Mouse (Mus musculus) embryonic fibroblast, embryonic 13.5 days (primary cell): ENCODE results near the gene Gm20388. TPM values are rescaled to one million over a fixed set of nuclear protein-coding genes. Genes with fewer than 3 reads are reported as not detected.
"Not testable (repeated sequence)": the region's sequence is repeated elsewhere in the genome, so short reads cannot be mapped to it uniquely, and the experiment has no call there.

Experiments used
- H3K27ac ChIP-seq: 2 replicates; pipeline ENCODE4 v1.5.1; 2012; ENCODE audit warnings: low read length, control low read depth, inconsistent platforms; ENCODE audit not compliant: insufficient read depth
- H3K4me1 ChIP-seq: 2 replicates; pipeline ENCODE4 v1.6.1; 2011; ENCODE audit warnings: low read length; ENCODE audit not compliant: control insufficient read depth, insufficient read depth
- H3K4me3 ChIP-seq: 2 replicates; pipeline ENCODE4 v1.5.1; 2011; ENCODE audit warnings: mild to moderate bottlenecking, control low read depth, low read length; ENCODE audit not compliant: insufficient read depth
- CTCF ChIP-seq: IDR thresholded peaks from 2 replicates; pipeline ENCODE4 v1.5.1; 2011; ENCODE audit warnings: mild to moderate bottlenecking, control low read depth, low read length, moderate library complexity, borderline replicate concordance; ENCODE audit not compliant: insufficient read depth
- POLR2A ChIP-seq: IDR thresholded peaks from 2 replicates; pipeline ENCODE4 v1.6.1; 2011; ENCODE audit warnings: low read depth, mild to moderate bottlenecking, control low read depth, low read length, moderate library complexity
- polyA plus RNA-seq: library from polyadenylated mRNA; stranded (reverse); fragments of >200 nt; gene quantifications from 2 replicates; pipeline ENCODE4 v1.2.4, GENCODE M21; 2011; ENCODE audit warnings: low read depth; ENCODE audit not compliant: missing spikeins, insufficient read length

Gene Gm20388
- polyA plus RNA-seq, 1 experiment = 82.8 TPM

DNA sequence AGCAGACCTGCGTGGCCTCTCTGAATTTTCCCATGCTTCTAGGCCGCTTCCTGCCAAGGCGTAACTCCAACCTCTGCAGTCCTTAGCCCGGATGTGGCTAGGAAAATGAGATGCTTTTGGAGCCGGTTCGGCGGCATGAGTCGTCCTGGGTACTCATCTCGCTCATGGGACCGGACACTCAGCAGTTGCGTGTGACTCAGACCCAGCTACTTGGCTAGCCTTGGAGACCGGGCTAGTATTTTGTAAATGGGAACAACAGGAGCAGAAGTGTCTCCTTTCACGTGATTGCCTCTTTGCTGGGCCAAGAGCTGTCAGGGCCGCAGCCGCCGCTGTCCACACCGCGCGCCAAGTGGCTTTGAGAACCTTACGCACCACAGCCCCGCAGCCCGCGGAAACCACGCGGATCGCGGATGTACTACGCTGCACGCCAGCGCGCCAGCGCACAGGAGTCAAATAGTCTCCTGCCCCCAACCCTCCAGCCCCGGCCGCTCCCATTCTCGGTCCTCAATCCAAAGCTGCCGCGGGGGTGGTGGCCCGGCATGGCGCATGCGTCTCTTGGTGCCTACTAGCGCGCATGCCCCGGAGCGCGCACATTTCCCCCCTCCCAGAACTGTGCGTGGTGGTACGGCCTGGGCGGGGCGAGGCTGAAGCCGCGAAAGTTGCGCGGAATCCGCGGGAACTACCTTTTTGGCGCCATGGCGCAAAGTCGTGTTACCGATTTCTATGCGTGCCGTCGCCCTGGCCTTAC, 2656.9 kb downstream of the Gm20388 start, which contains the start of gene Cdt1:
Cdt1 (plus strand) TSS at position 655 of the 748 bp plus-strand sequence.
- H3K4me3 ChIP-seq = peak within 1 kb of the TSS; percentile 72
- peak; percentile 72 for TF ChIP-seq POLR2A
- TF ChIP-seq CTCF = no peak
- H3K27ac ChIP-seq = peak within 1 kb of the TSS; percentile 97
- H3K4me1 ChIP-seq = peaks cover 6% of the 10 kb centered on the region; the same call in 1 of the 2 replicates

- peak overlapping the region; percentile 73 for H3K27ac ChIP-seq
- H3K4me3 ChIP-seq = peak overlapping the region; percentile 72
- TF ChIP-seq CTCF = no peak
- no peak for TF ChIP-seq POLR2A
Observed at GRCm38 (mm10) chr8:122568109-122568504, 2657.5 kb downstream of the Gm20388 start.

DNA sequence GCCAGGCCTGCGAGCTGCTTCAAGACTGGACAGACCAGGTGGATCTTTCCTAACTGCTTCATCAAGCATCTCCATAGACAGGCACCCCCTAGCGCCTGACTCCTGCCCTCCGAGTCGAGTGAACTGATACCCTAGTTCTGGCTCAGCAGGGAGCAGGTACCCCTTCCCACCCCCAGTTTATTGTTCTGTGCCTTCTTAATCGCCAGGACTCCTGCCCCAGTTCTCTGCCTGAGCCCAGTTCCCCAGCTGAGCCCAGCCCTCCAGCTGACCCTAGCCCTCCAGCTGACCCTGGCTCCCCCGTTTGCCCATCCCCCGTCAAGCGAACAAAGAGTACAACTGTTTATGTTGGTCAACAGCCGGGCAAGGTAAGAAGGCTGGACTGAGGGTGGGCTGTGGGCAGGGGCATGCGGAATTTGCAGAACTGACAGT, 2658.3 kb downstream of the Gm20388 start:
- H3K27ac ChIP-seq = no peak overlapping the region
- peak overlapping the region; percentile 72 for H3K4me3 ChIP-seq
- no peak for TF ChIP-seq POLR2A
- peak; percentile 18; the same call in 1 of the 2 replicates for TF ChIP-seq CTCF
- H3K4me1 ChIP-seq = peaks cover 6% of the 10 kb centered on the region; the same call in 1 of the 2 replicates

More at GRCm38 (mm10) chr8:122568109-122568504, 2657.5 kb downstream of the Gm20388 start:
- H3K4me1 ChIP-seq = peaks cover 6% of the 10 kb centered on the region; the same call in 1 of the 2 replicates

DNA sequence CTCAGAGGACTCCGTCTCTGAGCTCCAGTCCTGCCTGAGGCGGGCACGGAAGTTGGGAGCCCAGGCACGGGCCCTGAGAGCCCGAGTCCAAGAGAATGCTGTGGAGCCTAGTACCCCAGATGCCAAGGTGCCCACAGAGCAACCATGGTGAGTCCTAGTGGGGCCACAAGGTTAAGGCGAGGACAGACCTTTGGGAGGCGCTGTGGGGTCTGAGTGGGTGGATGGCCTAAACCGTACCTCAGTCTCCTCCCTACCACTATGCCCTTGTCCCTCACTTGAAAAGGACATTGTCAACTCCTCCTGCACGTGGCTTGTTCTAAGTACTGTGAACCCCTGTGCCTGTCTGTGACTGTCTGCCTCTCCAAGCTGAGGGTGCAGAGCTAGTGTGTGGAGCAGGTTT, 2658.7 kb downstream of the Gm20388 start:
- TF ChIP-seq CTCF = no peak
- no peak for TF ChIP-seq POLR2A

GRCm38 (mm10) chr8:122569996-122570395, 2659.4 kb downstream of the Gm20388 start:
- H3K4me3 ChIP-seq = no peak overlapping the region
- H3K4me1 ChIP-seq = peaks cover 8% of the 10 kb centered on the region; the same call in 1 of the 2 replicates
- no peak overlapping the region for H3K27ac ChIP-seq
- TF ChIP-seq POLR2A = no peak
- no peak for TF ChIP-seq CTCF

More for the DNA sequence above, 2658.7 kb downstream of the Gm20388 start:
- H3K4me3 ChIP-seq = peak overlapping the region; percentile 72
- H3K4me1 ChIP-seq = peaks cover 6% of the 10 kb centered on the region; the same call in 1 of the 2 replicates
- H3K27ac ChIP-seq = no peak overlapping the region

DNA sequence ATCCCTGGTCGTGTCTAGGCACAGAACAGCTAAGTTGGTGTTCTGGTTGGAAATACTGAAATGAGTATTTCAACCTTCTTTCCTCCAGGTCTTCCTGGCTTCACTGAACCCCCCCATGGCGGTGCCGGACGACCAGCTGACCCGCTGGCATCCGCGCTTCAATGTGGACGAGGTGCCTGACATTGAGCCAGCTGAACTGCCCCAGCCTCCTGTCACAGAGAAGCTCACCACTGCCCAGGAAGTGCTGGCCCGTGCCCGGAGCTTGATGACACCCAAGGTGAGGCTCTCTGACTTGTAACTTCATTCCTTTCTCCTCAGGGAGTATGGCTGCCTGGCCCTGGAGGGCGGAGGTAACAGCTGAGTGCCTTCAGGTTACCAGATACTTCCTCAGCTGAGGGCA, 2660.5 kb downstream of the Gm20388 start:
- Histone ChIP-seq H3K27ac (no peak overlapping the region), H3K4me3 (no peak overlapping the region), H3K4me1 (peaks cover 14% of the 10 kb centered on the region; the same call in 1 of the 2 replicates)
- TF ChIP-seq POLR2A = no peak
- no peak for TF ChIP-seq CTCF

GRCm38 (mm10) chr8:122571750-122572267, 2661.2 kb downstream of the Gm20388 start:
- Histone ChIP-seq H3K27ac (no peak overlapping the region), H3K4me1 (peaks cover 9% of the 10 kb centered on the region; the same call in 1 of the 2 replicates), H3K4me3 (no peak overlapping the region)
- TF ChIP-seq CTCF (no peak), POLR2A (no peak)

DNA sequence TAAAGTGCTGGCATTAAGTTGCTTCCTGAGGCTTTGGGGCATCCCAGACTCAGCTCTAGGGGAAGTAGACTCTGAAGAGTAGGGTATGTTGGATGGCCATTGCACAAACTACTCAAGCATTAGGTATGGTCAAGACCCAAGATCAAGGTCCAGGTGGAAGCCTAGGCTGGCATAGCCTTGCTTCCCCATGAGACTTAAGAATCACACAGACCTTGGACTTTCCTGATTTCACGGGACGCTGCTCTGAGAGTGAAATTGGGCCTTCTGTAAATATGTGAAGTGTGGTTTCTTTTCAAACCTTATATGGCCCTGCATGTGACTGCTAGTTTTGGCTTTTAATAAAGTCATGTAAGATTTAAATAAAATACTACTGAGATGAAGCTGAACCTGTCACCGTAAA, 2662.1 kb downstream of the Gm20388 start:
- Histone ChIP-seq H3K27ac (no peak overlapping the region), H3K4me3 (no peak overlapping the region), H3K4me1 (peaks cover 8% of the 10 kb centered on the region; the same call in 1 of the 2 replicates)
- no peak for TF ChIP-seq POLR2A
- no peak for TF ChIP-seq CTCF

DNA sequence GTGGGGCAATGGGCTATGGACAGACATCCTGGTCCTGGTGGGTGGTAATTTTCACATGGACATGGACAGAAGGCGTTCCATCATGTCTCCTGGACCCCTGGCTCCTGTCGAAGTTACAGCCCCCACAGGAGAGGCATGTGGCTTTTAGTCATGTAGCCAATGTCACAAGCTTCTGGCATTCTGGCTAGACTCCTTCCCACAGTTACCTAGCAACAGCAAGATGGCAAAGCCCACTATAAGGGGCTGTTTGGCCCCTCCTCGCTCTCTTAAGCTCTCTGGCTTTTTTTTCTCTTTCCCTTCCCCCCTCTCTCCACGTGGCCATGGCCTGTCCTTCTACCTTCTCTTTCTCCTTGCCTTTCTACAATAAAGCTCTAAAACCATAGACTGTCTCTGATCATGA, 2662.5 kb downstream of the Gm20388 start:
- not testable (repeated sequence) for H3K27ac ChIP-seq, H3K4me1 ChIP-seq, H3K4me3 ChIP-seq

DNA sequence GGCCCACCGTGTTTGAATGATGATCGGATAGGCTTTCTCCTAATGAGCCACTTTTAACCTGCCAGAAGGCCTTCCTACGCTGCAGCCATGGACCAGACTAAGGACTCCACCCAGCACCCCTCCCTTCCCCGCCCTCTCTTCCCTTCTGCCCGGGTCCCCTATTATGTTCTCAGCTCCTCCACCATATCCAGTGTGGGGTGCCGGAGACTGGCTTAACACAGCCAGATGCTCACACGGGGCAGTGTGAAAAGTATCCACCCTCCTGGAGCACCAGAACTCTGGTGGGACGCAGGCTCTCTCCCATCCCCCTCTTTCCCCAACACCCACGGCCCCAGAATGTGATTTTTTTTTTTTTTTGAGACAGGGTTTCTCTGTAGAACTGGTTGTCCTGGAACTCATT, 2662.9 kb downstream of the Gm20388 start:
- H3K27ac ChIP-seq = no peak overlapping the region
- no peak overlapping the region for H3K4me3 ChIP-seq
- TF ChIP-seq CTCF (no peak), POLR2A (no peak)
- peaks cover 8% of the 10 kb centered on the region; the same call in 1 of the 2 replicates for H3K4me1 ChIP-seq

DNA sequence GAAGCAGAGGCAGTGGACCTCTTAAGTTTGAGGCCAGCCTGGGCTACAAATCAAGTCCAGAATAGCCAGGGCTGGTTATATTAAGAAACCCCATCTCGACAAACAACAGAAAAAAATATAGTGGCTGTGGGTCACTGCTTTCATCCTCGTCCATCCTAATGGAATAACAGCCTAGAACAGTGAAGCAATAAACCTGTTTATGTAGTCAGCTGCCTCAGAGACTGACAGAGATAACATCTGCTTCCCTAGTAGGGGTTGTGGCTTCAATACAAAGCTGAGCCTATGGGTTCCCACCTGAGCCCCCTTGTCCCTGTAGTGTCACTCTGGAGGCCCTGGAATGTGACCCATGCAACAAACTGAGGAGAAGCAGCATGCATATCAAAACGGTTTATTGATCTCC, 2663.6 kb downstream of the Gm20388 start:
- H3K4me1 ChIP-seq = peaks cover 8% of the 10 kb centered on the region; the same call in 1 of the 2 replicates
- H3K27ac ChIP-seq = no peak overlapping the region
- H3K4me3 ChIP-seq = no peak overlapping the region
- TF ChIP-seq POLR2A (0 out of 2 replicates have a peak, but pooled peaks have one; percentile 2), CTCF (no peak)
